Mouse (Mus musculus): ENCODE measurements around the gene Osbpl11. TPM values are rescaled to one million over a fixed set of nuclear protein-coding genes. Genes with fewer than 3 reads are reported as not detected.

The Osbpl11 gene
- polyA plus RNA-seq, 1 experiment: 10.8 TPM

Other genes with a start within 250 kb of the Osbpl11 start
- 2.0 and 3.3 TPM in 2 replicates for gene Iqcg, start 128.9 kb upstream of the Osbpl11 start, polyA plus RNA-seq (2012; rRNA removed)
- 770 and 771 TPM in 2 replicates for gene Rpl35a, start 128.6 kb upstream of the Osbpl11 start, polyA plus RNA-seq (2012; rRNA removed)
- gene Lmln, start 122.5 kb upstream of the Osbpl11 start, polyA plus RNA-seq (2012; rRNA removed): 8.7 and 9.3 TPM in 2 replicates
- gene Snx4, start 66.4 kb downstream of the Osbpl11 start, polyA plus RNA-seq (2012; rRNA removed): 28.1 and 31.4 TPM in 2 replicates
- 30.7 and 33.2 TPM in 2 replicates for gene Zfp148, start 195.8 kb downstream of the Osbpl11 start, polyA plus RNA-seq (2012; rRNA removed)